Mouse (Mus musculus) kidney, adult 2 months (tissue): ENCODE results near the gene Grik1.

Experiments
- CTCF ChIP-seq: fragments of 200-500 bp; conservative IDR thresholded peaks from 2 replicates; pipeline ENCODE4 v1.5.1; 2011; ENCODE audit warnings: low read depth, mild to moderate bottlenecking, control low read depth, low read length, moderate library complexity, mixed read lengths; ENCODE audit not compliant: insufficient read depth, insufficient read length
- POLR2A ChIP-seq: fragments of 200-500 bp; IDR thresholded peaks from one replicate; pipeline ENCODE4 v1.6.1; 2011; ENCODE audit warnings: low read depth, low read length, control low read depth

- no peak for TF ChIP-seq POLR2A
- TF ChIP-seq CTCF, result no peak
Measured at GRCm38 (mm10) chr16:88142136-88142535, 147.9 kb downstream of the Grik1 start.
